Mouse (Mus musculus): ENCODE measurements around the gene Gm42957.
A peak's percentile ranks its signal among the peaks of the same experiment; 100 is the strongest.
"Not testable (repeated sequence)": the region's sequence is repeated elsewhere in the genome, so short reads cannot be mapped to it uniquely, and the experiment has no call there.

Gm42957 gene

DNA sequence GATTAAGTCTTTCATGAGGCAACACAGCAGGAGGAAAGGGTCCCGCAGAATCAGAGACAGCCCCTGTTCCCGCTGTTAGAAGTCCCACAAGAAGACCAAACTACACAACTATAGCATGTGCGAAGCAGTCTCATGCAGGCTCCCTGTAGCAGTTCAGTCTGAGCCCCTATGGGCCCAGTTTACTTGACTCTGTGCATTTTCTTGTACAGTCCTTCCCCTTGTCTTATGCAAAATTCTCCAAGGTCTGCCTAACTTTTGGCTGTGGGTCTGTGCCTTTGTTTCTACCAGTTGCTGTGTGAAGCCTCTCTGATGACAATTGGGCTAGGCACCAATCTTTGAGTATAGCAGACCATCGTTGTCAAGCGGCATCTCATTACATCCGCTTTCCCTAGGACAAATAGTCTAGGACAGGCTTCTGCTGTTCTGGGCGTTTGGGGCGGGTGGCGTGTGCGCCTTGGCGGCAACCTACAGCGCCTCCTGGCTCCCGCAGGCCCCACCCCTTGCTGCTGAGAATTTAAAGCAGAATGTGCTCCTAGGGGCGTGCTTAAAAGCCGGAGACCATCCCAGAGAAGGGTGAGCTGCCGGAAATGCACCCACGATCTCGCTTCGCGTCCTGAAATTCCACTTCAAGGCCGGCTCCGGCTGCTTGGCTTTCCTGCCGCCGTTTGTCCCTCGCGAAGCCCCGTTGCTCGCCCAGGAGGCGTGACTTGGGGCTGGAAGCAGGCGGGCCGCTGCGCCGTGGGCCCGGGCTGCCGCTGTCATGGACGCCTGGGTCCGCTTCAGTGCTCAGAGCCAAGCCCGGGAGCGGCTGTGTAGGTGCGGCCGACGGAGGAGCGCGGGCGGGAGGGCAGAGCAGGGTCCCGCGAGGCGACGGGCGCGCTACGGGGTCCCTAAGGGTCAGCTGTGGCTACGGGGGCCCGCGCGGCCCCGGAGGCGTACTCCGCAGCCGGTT, at the start of gene Gm42957, which contains the start of gene Pex11b:
Gene Gm42957 (plus strand): TSS at position 547 of the 952 bp plus-strand sequence.
Gene Pex11b (plus strand): TSS at position 449 of the 952 bp plus-strand sequence.
- DNase-seq = peak; percentile 93 to 95

DNA sequence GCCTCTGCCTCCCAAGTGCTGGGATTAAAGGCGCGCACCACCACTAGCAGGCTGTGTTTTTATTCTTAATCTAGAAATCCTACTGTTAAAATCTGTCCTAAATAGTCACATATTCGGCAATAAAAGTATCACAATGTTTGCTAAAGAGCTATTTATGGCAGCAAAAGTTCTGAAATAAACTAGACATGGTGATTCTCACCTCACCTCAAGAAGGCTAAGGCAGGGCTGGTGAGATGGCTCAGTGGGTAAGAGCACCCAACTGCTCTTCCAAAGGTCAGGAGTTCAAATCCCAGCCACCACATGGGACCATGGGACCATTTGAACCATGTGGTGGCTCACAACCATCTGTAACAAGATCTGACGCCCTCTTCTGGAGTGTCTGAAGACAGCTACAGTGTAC, 44.6 kb upstream of the Gm42957 start:
- DNase-seq = no peak

DNA sequence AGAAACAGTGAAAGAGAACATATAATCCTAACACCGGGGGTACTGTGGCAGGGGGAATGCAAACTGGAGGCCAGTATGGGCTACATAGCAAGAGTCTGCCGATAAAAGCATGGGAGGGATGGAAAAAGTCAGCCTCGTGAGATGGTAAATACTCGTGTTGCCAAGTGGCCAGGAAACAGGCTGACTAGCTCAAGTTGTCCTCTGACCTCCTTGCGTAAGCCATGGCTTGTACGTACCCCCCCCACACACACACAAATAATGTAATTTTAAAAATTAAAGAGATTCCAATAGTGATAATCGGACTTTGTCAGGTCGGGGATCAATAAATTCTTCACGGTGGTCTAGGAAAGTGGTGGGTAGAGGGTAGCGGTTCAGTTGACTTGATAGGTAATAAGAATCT, 41.9 kb upstream of the Gm42957 start:
- DNase-seq = no peak

DNA sequence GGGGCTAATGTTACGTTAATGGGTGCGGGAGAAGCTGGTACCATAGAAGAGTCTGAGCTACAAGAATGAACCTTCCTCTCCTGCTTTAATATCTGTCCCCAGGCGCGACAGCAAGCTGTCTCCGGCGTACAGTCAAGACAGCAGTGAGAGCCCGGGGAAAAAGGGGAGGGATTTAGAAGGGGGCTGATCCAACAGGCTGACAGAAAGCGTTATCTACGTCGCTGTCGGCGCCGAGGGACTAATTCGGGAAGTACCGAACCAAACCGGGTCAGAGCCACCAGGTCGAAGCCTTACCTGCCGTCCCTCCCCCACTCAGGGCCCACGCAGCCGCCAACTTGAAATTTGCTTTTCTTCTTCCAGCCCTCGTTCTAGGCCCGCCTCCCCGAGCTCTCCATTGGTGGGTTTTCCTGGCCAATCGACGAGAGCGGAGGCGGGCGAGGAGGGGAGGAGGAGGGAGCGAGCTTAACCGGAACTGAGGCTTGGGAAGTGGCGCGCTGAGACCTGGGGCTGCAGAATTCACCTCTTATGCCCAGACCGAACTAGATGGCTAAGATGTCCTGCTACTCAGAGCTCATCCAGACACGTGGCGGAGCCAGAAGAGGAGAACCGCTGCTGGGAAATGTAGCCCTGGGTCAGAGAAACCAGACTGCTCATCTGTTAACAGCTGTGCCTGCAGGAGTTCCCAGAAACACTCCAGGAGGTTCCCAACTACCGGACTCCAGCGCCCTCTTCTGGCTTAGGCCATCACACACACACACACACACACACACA, 41.3 kb upstream of the Gm42957 start, which contains the start of gene Polr3gl:
Gene Polr3gl (minus strand): TSS at position 392 of the 771 bp plus-strand sequence.
- peak; percentile 95 to 96 for DNase-seq

DNA sequence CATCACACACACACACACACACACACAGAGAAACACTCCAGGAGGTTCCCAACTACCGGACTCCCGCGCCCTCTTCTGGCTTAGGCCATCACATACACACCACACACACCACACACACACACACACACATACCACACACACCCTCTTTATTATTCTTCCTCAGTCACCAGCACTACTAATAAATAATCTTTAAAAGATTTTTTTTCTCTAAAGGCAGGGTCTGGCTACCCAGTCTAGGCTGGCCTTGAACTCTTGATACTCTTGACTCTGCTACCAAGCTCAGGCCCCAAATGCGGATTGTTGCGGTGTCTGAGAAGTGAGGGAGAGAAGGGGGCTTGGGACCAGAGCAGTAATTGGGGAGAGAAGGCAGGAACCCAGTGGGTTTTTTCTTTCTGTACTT, 40.4 kb upstream of the Gm42957 start:
- DNase-seq = no peak

DNA sequence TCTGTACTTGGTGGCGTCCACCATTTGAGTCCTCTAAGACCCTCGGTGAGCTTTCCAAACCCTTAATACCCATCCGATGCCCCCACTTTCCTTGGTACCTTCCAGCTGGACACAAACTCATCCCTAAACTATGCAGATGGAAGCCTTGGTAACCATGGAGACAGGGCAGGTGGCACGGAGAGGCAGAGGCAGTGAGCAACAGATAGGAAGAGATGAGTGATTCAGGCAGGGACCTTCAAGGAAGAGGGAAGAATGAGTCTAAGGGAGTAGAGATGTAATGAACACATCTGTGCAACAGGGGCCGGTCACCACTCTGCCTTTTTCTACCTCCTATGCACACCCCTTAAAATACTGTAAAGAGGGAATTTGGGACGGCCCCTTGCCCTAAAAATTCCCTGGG, 39.6 kb upstream of the Gm42957 start:
- DNase-seq = no peak

DNA sequence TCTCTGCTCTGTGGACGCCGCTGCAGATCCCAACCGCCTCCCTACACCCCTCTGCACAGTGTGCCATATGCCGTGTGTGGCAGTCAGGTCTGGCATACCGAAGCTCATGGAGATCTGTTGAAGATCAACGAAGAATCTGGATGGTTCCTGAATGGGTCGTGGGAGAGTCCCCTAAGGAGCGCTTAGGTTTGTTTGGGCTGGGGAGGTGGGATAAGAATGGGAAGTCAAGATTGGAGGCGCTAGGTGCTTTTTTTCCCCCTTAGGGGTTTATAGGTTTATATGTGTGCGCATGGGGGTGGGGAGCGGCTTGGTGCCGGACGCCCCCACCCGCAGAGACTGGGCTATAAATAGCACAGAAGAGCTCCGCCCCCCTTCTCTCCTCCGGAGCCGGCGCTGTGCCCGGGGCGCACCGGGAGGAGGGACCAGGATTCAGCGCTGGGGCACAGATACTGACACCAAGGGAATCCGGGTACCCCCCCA, 39.0 kb upstream of the Gm42957 start, which contains the start of gene Ankrd34a:
Gene Ankrd34a (plus strand): TSS at position 409 of the 480 bp plus-strand sequence.
- peak; percentile 19 to 48 for DNase-seq

DNA sequence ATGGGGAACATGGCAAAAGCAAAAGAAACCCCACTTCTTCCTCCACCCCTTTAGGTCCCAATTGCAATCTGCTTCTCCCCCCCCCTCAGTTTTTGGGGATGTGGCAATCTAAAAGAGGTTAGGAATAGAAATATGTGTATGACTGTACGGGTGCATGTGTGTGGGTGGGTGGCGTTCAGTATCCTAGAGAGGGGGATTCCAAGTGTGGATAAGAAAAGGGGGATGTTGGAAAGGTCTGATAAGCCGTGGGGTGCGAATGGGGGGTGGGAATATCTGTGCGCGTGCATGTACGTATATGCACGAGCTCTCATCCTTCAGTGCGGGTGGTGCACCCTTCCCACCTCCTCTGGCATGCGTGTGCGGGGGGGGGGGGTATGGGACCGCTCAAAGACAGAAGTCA, 38.4 kb upstream of the Gm42957 start:
- DNase-seq = no peak

DNA sequence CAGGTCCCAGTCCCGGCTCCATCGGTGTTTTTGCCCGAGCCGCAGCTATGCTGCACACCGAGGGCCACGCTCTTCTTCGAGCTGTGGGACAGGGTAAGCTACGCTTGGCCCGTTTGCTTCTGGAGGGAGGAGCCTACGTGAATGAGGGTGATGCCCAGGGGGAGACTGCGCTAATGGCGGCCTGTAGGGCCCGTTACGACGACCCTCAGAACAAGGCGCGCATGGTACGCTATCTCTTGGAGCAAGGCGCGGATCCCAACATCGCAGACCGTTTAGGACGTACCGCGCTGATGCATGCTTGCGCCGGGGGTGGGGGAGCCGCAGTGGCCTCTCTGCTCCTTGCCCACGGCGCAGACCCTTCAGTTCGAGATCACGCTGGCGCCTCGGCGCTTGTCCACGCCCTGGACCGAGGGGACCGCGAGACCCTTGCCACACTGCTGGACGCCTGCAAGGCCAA, 37.8 kb upstream of the Gm42957 start:
- DNase-seq = peak; percentile 21 to 36

DNA sequence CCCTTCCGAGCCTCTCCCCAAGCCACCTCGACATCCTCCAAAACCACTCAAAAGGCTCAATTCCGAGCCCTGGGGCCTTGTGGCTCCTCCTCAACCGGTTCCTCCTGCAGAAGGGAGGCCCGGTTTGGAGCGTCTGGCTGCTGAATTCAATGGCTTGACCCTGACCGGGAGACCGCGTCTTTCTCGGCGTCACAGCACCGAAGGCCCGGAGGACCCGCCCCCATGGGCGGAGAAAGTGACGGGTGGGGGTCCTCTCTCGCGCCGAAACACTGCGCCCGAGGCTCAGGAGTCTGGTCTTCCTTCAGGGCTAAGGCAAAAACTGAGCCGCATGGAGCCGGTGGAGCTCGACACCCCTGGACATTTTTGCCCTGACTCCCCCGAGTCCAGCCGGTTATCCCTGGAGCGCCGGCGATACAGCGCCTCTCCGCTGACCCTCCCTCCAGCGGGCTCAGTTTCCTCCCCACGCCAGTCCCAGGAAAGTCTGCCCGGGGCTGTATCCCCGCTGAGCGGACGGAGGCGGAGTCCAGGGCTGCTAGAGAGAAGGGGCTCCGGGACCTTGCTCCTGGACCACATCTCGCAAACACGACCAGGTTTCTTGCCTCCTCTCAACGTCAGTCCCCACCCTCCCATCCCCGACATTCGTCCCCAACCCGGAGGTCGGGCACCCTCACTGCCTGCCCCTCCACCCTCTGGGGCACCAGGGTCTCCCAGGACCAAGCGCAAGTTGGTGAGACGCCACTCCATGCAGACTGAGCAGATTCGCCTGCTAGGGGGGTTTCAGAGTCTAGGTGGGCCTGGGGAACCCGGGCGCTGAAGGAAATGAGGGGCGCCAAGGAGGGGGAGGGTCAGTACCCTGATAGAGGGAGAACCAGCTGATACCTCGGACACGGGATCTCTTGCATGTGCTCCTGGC, 36.9 kb upstream of the Gm42957 start:
- DNase-seq = peak; percentile 74 to 81

DNA sequence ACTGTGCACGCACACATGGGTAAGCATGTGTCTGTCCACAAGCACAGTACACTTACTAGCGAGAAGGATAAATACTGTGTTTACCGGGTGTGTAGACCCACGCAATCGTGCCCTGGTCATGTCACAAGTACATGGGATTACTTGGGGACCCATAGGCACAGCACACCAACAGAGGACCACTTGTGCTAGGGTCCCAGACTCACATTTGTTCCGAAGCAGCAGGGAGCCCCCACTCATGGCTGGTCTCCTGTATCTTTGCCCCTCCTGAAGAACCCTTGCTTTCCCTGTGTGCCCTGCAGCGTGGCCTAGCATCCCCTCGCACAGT, 36.2 kb upstream of the Gm42957 start:
- no peak for DNase-seq

DNA sequence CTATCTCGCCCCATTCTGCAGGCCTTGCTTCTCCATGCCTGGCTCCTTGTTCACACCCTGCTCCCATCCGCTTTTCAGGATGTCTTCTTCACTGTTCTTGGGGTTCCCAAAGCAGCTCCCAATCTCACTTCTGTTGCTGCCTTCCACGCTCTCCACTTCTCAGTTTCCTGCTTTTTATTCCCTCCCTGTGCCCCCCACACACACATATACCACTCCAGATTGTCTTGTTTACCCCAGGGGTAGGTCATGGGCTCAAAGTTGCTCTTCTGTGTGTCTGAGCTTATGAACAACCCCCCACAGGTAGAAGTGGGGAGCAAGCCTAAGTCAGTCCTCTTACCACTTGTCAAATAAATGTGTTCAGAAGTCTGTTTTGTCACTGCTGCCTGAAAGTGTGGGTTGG, 35.9 kb upstream of the Gm42957 start:
- DNase-seq = no peak

DNA sequence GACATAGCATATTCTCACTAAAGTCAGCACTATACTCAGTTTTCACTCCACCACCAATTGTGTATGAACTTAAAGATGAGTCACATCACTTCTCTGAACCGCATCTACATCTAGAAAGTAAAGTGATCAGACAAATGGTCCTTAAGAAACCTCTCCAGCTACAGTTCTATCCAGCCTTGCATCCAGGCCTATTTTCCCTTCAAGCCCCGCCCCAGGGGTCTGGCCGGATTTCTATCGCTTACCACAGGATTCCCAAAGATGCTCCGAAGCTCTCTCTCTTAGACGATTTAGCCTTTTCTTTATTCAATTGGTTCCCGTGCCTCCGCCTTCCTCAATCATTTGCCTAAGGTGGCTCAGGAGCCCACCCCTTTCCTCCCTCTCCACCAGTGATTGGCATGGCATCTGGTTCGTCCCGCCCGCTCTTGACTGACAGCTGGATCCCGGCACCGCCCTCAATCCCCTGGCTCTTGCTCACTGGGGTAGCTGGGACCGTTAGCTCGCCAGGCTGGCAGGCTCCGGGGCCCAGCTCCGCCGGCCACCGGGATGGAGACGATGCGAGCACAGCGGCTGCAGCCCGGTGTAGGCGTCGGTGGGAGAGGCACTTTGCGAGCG, 34.5 kb upstream of the Gm42957 start, which contains the start of gene Lix1l:
Gene Lix1l (plus strand): TSS at position 511 of the 612 bp plus-strand sequence.
- peak; percentile 94 to 96 for DNase-seq

DNA sequence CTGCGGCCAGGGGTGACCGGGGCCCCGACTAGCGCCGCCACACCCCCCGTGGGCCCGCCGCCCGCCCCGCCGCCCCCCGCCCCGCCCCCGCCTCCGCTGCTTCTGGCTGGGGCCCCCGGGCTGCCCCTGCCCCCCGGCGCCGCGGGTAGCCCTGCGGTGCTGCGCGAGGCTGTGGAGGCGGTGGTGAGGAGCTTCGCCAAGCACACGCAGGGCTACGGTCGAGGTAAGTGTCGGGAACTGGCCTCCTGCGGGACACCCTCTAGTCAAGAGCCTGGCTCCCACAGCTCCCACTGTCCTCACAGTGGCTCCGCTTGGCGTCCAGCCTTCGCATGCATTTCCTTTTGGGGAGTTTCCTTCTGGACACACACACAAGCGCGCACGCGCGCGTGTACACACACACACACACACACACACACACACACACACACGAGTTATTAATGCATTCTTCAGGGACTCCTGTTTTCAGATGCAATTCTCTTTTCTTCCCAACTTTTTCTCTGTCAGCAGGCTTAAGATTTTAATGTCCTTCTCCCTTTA, 34.0 kb upstream of the Gm42957 start:
- peak; percentile 79 to 90 for DNase-seq

DNA sequence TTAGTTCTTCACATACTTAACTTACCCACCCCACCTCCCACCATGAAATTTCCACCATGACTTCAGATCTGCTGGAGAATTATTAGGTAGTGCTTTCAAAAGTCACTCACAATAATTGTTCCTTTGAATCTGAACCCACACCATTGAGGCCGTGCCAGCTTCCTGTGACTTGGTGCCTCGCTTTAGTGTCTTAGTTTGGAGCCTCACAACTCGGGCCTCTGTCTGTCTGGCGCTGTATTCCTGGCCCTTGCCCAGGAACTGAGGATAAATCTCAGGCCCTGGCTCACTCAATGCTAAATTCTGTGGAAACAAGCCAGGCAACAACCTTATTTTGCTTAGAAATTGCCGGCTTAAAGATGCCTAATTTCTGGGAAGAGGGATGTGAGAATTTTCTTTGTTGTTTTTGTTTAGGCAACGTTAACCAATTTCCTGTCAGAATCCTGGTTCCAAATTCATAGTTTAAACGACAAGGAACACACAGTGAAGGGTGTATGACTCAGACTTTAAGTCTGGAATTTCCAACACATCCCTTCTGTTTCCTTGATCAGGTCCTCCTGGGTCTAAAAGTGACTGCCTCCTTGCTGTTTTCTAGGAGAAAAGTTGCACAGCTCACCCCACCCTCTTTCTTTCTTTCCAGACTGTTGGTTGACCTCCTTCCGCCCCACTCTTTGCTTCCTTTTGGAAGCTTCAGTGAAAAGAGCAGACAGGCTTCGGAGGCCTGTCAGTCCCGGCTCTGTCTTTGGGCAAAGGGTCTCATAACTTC, 33.2 kb upstream of the Gm42957 start:
- DNase-seq = peak; percentile 42 to 58

DNA sequence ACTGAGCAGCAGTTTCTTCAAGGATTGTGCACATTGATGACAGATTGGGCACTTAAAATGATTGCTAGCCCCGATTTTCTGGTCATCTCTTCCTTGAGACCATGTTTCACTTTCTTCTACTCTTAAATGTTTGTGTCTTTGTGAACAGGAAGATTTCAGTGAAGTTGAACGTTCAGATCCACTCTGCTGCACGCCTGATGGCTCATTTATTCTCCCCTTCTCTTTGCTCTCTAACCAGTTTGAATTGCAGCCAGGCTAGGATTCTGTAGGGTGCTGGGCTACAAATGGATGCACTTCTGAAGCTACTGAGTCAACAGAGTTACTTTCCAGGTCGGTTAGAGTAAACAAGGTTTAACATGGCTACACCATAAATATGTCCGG, 32.6 kb upstream of the Gm42957 start:
- DNase-seq = no peak

DNA sequence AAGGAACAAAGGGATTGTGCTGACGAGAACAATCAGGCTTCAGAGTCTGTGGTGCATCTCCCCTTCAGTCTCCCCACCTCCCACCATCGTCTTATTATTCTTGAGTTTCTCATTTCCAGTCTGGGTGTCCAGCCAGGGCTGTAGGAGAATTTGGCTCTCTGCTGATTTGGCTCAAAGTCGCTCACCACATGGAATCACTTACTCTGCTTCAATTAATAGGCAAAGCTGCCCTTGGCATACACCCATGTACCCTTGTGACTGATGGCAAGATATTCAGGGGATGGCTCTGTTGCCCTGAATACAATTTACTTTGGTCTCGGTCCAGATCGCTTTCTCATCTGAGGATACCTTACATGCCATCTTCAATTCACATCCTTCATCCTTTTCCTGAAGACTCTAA, 32.0 kb upstream of the Gm42957 start:
- DNase-seq = peak; percentile 17 to 30

DNA sequence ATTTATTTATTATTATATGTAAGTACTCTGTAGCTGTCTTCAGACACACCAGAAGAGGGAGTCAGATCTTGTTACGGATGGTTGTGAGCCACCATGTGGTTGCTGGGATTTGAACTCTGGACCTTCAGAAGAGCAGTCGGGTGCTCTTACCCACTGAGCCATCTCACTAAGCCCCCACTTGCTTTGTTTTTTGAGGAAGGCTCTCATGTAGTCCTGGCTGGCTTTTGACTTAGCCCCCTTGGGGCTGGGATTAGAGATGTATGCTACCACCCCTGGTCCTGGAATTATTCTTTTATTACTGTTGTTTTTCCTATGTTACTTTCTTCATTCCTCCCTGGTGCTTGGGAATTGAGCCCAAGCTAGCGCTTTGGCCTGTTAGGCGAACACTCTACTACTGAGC, 29.3 kb upstream of the Gm42957 start:
- not testable (repeated sequence) for DNase-seq

DNA sequence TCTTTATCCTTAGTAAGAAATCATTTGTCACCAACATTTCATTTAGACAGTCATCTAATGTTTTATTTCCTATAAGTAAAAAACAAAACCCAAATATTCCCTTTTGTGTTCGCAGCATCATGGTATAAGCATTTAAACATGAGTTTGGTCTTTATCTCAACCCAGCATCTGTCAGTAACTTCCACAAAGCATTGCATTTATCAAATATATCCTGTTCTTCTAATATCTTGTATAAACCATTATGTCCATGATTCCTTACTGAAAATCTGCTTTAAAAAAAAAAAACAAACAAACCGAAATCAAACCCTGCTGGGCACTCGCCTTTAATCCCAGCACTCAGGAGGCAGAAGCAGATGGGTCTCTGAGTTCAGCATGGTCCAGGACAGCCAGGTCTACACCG, 28.7 kb upstream of the Gm42957 start:
- DNase-seq = no peak

DNA sequence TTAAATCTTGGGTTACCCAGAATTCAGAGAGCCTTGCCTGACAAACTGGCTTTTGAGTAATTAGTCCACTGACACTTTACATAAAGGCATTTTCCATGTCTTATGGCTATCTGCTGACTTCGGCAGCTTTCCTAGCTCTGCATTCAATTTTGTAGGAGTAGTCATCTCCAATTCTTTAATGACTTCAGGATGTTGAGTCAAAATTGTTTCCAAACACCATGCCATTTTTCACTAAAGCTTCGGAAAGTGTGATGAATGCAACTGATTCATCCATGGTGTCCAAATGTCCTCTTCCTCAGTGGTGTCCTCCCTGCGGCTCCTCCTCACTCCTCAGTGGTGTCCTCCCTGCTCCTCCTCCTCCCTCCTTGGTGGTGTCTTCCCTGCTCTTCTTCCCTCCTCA, 17.3 kb upstream of the Gm42957 start:
- DNase-seq = no peak

DNA sequence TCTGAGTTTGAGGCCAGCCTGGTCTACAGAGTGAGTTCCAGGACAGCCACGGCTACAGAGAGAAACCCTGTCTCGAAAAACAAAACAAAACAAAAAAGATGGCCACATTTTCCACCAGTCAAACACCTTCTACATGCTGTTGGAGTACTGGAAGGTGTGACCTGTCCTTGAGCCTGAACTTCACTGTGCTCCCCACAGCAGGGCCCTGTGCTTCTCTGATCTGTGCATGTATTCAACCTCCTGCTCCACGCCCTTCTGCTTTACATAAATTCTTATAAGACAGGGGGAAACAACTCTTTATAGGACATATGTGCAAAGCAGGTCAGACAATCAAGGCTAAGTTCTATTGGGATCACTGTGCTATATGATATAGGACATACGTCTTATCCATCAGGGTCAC, 12.1 kb upstream of the Gm42957 start:
- DNase-seq = no peak
